ENCODE assay signal across 7 mouse cellular contexts in the genomic region with DNA sequence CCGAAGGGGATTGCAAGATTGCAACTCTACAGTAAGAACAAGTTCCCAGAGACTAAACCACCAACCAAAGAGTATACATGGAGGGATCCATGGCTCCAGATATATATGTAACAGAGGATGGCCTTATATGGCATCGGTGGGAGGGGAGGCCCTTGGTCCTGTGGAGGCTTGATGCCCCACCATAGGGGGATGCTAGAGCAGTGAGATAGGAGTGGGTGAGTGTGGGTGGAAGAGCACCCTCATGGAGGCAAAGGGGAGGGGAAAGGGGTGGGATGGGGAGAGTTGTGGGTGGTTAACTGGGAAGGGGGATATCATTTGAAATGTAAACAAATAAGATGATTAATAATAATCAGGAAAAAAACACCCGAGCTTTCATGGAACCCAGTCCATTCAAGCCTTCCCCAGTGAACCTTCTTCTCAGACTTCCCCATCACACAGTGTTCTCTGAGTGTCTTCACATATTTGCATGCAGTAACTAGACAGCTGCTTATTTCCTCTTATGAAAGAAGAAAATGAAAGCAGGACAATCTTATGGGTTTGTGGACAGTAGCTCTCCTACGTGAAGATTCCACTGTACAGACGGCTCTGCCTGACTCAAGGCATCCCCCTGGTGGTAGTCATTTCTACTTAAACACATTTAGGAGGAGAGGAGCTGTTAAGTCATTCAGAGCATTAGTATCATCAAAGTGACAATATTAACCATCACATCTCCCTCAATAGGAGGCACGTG.
DNase-seq lines count a peak whose midpoint lies in the region; ATAC-seq and TF ChIP-seq lines count a peak whose summit lies in the region.

No protein-coding gene starts in this region.

- no peak overlapping the region for H3K4me2 ChIP-seq in kidney, postnatal 0 days (ENCODE audit: low read length)

- no peak overlapping the region for H3K4me3 ChIP-seq in kidney, postnatal 0 days (replicated peaks; ENCODE audit: low read depth, low read length)

- H3K27ac ChIP-seq in kidney, postnatal 0 days, result no peak overlapping the region

- 46% methylated on average over 6 of the region's 6 CpGs for WGBS in kidney, postnatal 0 days

- ATAC-seq in kidney, postnatal 0 days (replicated peaks; ENCODE audit: low FRiP score, low read depth), result peak; percentile 69; the same call in 1 of the 2 replicates

- H3K4me1 ChIP-seq in kidney, postnatal 0 days (replicated peaks; ENCODE audit: insufficient read depth, low read length), result no peaks in the 10 kb centered on the region

- no peaks in the 10 kb centered on the region for H3K36me3 ChIP-seq in kidney, postnatal 0 days (ENCODE audit: insufficient read depth, low read length)

- peak; percentile 92 for TF ChIP-seq CTCF in kidney, postnatal 0 days (IDR thresholded peaks at IDR 0.05; ENCODE audit: low read depth)

- no peaks in the 10 kb centered on the region for H3K27me3 ChIP-seq in kidney, postnatal 0 days (ENCODE audit: insufficient read depth, low read length)

- no peaks in the 10 kb centered on the region for H3K9me3 ChIP-seq in kidney, postnatal 0 days (replicated peaks; ENCODE audit: low read length)

- DNase-seq in 416B (ENCODE audit: low read depth), result peak; percentile 93
- DNase-seq in B cell, adult 2 months, result peak; percentile 63 to 71
- DNase-seq in brain, embryonic 18.5 days (ENCODE audit: low read depth, low spot score), result peak; percentile 66
- DNase-seq in heart, adult 18-20 months, result peak; percentile 80 to 81
- peak; percentile 94 for DNase-seq in kidney, postnatal 0 days (ENCODE audit: low spot score)
- peak; percentile 90 for DNase-seq in lung, postnatal 36 days
- peak; percentile 72 for DNase-seq in skeletal muscle tissue, adult 2 months (ENCODE audit: low read depth, low spot score)

- no peak overlapping the region for H3K9ac ChIP-seq in kidney, postnatal 0 days (ENCODE audit: low read depth, low read length)
